8 mouse cellular contexts compared by ENCODE assay signal in the genomic region with DNA sequence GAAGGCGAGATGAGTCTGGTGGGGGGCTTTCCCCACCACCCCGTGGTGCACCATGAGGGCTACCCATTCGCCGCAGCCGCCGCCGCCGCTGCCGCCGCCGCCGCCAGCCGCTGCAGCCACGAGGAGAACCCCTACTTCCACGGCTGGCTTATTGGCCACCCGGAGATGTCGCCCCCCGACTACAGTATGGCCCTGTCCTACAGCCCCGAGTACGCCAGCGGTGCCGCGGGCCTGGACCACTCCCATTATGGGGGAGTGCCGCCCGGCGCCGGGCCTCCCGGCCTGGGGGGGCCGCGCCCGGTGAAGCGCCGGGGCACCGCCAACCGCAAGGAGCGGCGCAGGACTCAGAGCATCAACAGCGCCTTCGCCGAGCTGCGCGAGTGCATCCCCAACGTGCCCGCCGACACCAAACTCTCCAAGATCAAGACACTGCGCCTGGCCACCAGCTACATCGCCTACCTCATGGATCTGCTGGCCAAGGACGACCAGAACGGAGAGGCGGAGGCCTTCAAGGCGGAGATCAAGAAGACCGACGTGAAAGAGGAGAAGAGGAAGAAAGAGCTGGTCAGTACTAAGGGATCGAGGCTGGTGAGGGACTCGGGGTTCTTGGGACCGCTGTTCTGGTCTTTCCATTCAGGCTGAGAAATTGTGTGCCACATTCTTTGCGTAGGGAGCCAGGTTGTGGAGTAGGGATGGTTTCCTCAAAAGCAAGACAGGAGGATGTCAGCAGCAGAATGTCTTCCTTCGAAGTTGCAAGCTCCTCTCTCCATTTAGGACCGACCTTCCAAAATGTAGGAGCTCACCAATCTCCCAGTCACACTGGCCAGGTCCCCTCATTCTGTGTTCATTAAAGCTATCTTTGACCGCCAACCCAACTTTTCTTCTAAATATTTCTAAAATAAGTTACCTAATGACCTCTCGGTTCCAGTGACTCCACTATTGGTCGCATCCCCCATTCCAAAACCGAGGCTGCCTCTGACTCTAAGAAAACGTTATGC. TPM values are rescaled to one million over a fixed set of nuclear protein-coding genes. Genes with fewer than 3 reads are reported as not detected.
A peak's percentile ranks its signal among the peaks of the same experiment; 100 is the strongest.
DNase-seq lines count a peak whose midpoint lies in the region; ATAC-seq and TF ChIP-seq lines count a peak whose summit lies in the region.

No protein-coding gene starts in this region.

- no peak overlapping the region; the same call in 1 of the 2 replicates for H3K27ac ChIP-seq in kidney, embryonic 14.5 days (ENCODE audit: low read depth, low read length)
- no peak overlapping the region for H3K27ac ChIP-seq in kidney, adult 2 months (ENCODE audit: insufficient read depth, low read depth, low read length)
- no peak overlapping the region for H3K27ac ChIP-seq in forebrain, embryonic 14.5 days (ENCODE audit: low read depth, low read length)
- H3K27ac ChIP-seq in intestine, embryonic 15.5 days = peak overlapping the region; percentile 88
- H3K27ac ChIP-seq in neural tube, embryonic 11.5 days (ENCODE audit: low read depth, low read length) = no peak overlapping the region

- no peak; the same call in 1 of the 2 replicates for ATAC-seq in kidney, embryonic 14.5 days (ENCODE audit: low FRiP score, low TSS enrichment)
- peak; percentile 42 for ATAC-seq in forebrain, embryonic 14.5 days
- peak; percentile 8; the same call in 1 of the 2 replicates for ATAC-seq in intestine, embryonic 15.5 days
- ATAC-seq in neural tube, embryonic 11.5 days (ENCODE audit: insufficient read depth, low FRiP score, low TSS enrichment) = peak; percentile 35
- no peak for ATAC-seq in erythroid progenitor cell, adult 5-6 weeks (replicated peaks; ENCODE audit: low FRiP score, poor library complexity, severe bottlenecking)

- H3K27me3 ChIP-seq in kidney, embryonic 14.5 days (ENCODE audit: control insufficient read depth, insufficient read depth, low read length) = peaks cover 87% of the 10 kb centered on the region
- peaks cover 20% of the 10 kb centered on the region for H3K27me3 ChIP-seq in kidney, adult 2 months (replicated peaks; ENCODE audit: control insufficient read depth, insufficient read depth, low read length)
- peaks cover 83% of the 10 kb centered on the region for H3K27me3 ChIP-seq in forebrain, embryonic 14.5 days (replicated peaks; ENCODE audit: control insufficient read depth, insufficient read depth, low read length)
- H3K27me3 ChIP-seq in intestine, embryonic 15.5 days (replicated peaks) = peaks cover 54% of the 10 kb centered on the region
- H3K27me3 ChIP-seq in neural tube, embryonic 11.5 days (ENCODE audit: control insufficient read depth, insufficient read depth, low read length) = peaks cover 97% of the 10 kb centered on the region

- H3K9ac ChIP-seq in kidney, embryonic 14.5 days (ENCODE audit: low read depth, low read length) = peak overlapping the region; percentile 42; the same call in 1 of the 2 replicates
- no peak overlapping the region; the same call in 1 of the 2 replicates for H3K9ac ChIP-seq in forebrain, embryonic 14.5 days (ENCODE audit: low read length)
- H3K9ac ChIP-seq in intestine, embryonic 15.5 days = peak overlapping the region; percentile 81
- no peak overlapping the region for H3K9ac ChIP-seq in neural tube, embryonic 11.5 days (ENCODE audit: low read length)

- no peak for DNase-seq in kidney, adult 2 months
- no peak for DNase-seq in forebrain, embryonic 14.5 days (ENCODE audit: low spot score)
- DNase-seq in neural tube, embryonic 11.5 days (ENCODE audit: low spot score) = peak; percentile 59
- DNase-seq in urinary bladder, postnatal 36 days (ENCODE audit: low spot score in 2 of 2) = no peak
- no peak for DNase-seq in right cerebral cortex, postnatal 25 days

- no peaks in the 10 kb centered on the region for H3K9me3 ChIP-seq in kidney, embryonic 14.5 days (ENCODE audit: control insufficient read depth, low read length)
- no peaks in the 10 kb centered on the region for H3K9me3 ChIP-seq in forebrain, embryonic 14.5 days (replicated peaks; ENCODE audit: control insufficient read depth, low read length)
- no peaks in the 10 kb centered on the region for H3K9me3 ChIP-seq in intestine, embryonic 15.5 days
- H3K9me3 ChIP-seq in neural tube, embryonic 11.5 days (ENCODE audit: control insufficient read depth, low read length) = no peaks in the 10 kb centered on the region

- peak overlapping the region; percentile 56 for H3K4me2 ChIP-seq in kidney, embryonic 14.5 days (replicated peaks; ENCODE audit: low read depth, low read length)
- H3K4me2 ChIP-seq in forebrain, embryonic 14.5 days (ENCODE audit: low read length) = peak overlapping the region; percentile 51
- peak overlapping the region; percentile 68 for H3K4me2 ChIP-seq in intestine, embryonic 15.5 days (replicated peaks)
- peak overlapping the region; percentile 48 for H3K4me2 ChIP-seq in neural tube, embryonic 11.5 days (ENCODE audit: low read depth)

- 0 out of 2 replicates have a peak, but pooled peaks cover 7% of the 10 kb centered on the region for H3K4me1 ChIP-seq in kidney, embryonic 14.5 days (ENCODE audit: control insufficient read depth, insufficient read depth, low read length)
- H3K4me1 ChIP-seq in kidney, adult 2 months (ENCODE audit: control insufficient read depth, insufficient read depth, low read length) = no peaks in the 10 kb centered on the region
- peaks cover 10% of the 10 kb centered on the region for H3K4me1 ChIP-seq in forebrain, embryonic 14.5 days (ENCODE audit: control insufficient read depth, insufficient read depth, low read length)
- peaks cover 7% of the 10 kb centered on the region; the same call in 1 of the 2 replicates for H3K4me1 ChIP-seq in intestine, embryonic 15.5 days (replicated peaks)
- peaks cover 9% of the 10 kb centered on the region; the same call in 1 of the 2 replicates for H3K4me1 ChIP-seq in neural tube, embryonic 11.5 days (ENCODE audit: control insufficient read depth, insufficient read depth, low read length)

- TF ChIP-seq POLR2A in kidney, adult 2 months (IDR thresholded peaks at IDR 0.05; ENCODE audit: low read depth, low read length) = no peak

- WGBS in kidney, embryonic 14.5 days = under 1% methylated on average over 55 of the region's 64 CpGs
- 2% methylated on average over 64 of the region's 64 CpGs for WGBS in kidney, adult 2 months
- WGBS in forebrain, embryonic 14.5 days = under 1% methylated on average over 64 of the region's 64 CpGs
- under 1% methylated on average over 63 of the region's 64 CpGs for WGBS in intestine, embryonic 15.5 days
- WGBS in neural tube, embryonic 11.5 days = under 1% methylated on average over 56 of the region's 64 CpGs

- no peaks in the 10 kb centered on the region for H3K36me3 ChIP-seq in kidney, embryonic 14.5 days (ENCODE audit: control insufficient read depth, insufficient read depth, low read length)
- no peaks in the 10 kb centered on the region for H3K36me3 ChIP-seq in kidney, adult 2 months (ENCODE audit: control insufficient read depth, insufficient read depth, low read length)
- H3K36me3 ChIP-seq in forebrain, embryonic 14.5 days (ENCODE audit: control insufficient read depth, insufficient read depth, low read length) = no peaks in the 10 kb centered on the region
- no peaks in the 10 kb centered on the region for H3K36me3 ChIP-seq in intestine, embryonic 15.5 days
- H3K36me3 ChIP-seq in neural tube, embryonic 11.5 days (ENCODE audit: control insufficient read depth, insufficient read depth, low read length) = no peaks in the 10 kb centered on the region

- H3K4me3 ChIP-seq in kidney, embryonic 14.5 days (ENCODE audit: low read length) = peak overlapping the region; percentile 40
- H3K4me3 ChIP-seq in kidney, adult 2 months (ENCODE audit: insufficient read depth, low read depth, low read length) = no peak overlapping the region
- peak overlapping the region; percentile 26 for H3K4me3 ChIP-seq in forebrain, embryonic 14.5 days (ENCODE audit: low read depth, low read length)
- peak overlapping the region; percentile 66 for H3K4me3 ChIP-seq in intestine, embryonic 15.5 days (replicated peaks)
- peak overlapping the region; percentile 34 for H3K4me3 ChIP-seq in neural tube, embryonic 11.5 days (ENCODE audit: low read depth, low read length)

- TF ChIP-seq CTCF in kidney, adult 2 months (conservative IDR thresholded peaks at IDR 0.05; ENCODE audit: insufficient read depth, insufficient read length, low read depth, low read length) = no peak

RNA-seq across cellular contexts. Expression of gene Hand2, which starts 1.4 kb away (rescaled TPM):
- not detected in 2 replicates for polyA plus RNA-seq in kidney, embryonic 14.5 days (2014; fragmentation: Nextera tagmentation; extraction: Ambion mirVana)
- 0.23 and 0.33 TPM in 2 replicates for polyA plus RNA-seq in kidney, adult 2 months (2012; rRNA removed)
- polyA plus RNA-seq in forebrain, embryonic 14.5 days (2014; fragmentation: Nextera tagmentation; extraction: Ambion mirVana) = not detected in 2 replicates
- polyA plus RNA-seq in intestine, embryonic 15.5 days (2015; fragmentation: Nextera tagmentation; extraction: Ambion mirVana) = 6.7 and 9.4 TPM in 2 replicates
- polyA plus RNA-seq in neural tube, embryonic 11.5 days (2014; fragmentation: Nextera tagmentation; extraction: Ambion mirVana) = 0.20 TPM in 1 of 2 replicates, not detected in the other
- not detected in 2 replicates for total RNA-seq in erythroid progenitor cell, adult 5-6 weeks (2015; ENCODE audit: low replicate concordance)
- not detected in 2 replicates for total RNA-seq in erythroid progenitor cell, adult 5-6 weeks (2017; ENCODE audit: low replicate concordance)

Comparison
In these comparisons a context has a peak if more than half of its experiments do, and no peak if none do; other contexts are left out.
1. ATAC-seq: peak in forebrain, embryonic 14.5 days (single experiment), intestine, embryonic 15.5 days (single experiment) and neural tube, embryonic 11.5 days (single experiment); none in kidney, embryonic 14.5 days (single experiment) and erythroid progenitor cell, adult 5-6 weeks (single experiment).
2. H3K9ac ChIP-seq: peak in kidney, embryonic 14.5 days (single experiment) and intestine, embryonic 15.5 days (single experiment); none in forebrain, embryonic 14.5 days (single experiment) and neural tube, embryonic 11.5 days (single experiment).
3. Peak in every context shown above with its lines, with median percentiles within 50 percentile points of each other: H3K4me2 ChIP-seq.